Mouse (Mus musculus): ENCODE measurements at regions not wholly inside any gene's neighbourhood (a gene's known extent, or its start where the extent isn't known, plus 50 kb on each side); places are given as distances from the start of the nearest gene placed in this dataset.

DNA sequence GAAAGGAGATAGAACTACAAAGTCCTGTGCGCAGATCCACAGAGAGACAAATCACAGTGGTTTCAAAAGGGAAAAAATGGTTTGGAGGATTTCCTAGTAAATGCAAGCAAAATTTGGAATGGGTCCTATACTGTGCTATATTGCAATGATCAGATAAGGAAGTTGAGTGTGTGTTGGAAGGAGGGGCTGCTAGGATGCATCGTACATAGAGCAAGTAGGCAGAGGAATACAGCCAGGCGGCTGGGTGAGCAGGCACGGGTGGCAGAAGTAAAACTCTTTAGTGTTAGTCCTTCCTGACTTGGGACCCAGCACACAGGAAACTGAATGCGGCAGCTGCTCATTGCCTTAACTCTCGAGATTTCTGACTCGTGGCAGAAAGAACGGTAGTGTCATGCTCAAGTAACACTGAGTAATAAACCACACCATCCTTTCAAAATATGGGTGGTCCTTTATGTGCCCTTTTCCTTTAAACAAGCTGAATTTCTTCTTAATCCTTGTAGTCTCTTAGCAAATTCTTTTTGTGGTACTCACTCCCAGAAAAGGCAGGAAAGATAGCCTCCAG lies 87.0 kb upstream of the Itprid2 start:
- DNase-seq = no peak

DNA sequence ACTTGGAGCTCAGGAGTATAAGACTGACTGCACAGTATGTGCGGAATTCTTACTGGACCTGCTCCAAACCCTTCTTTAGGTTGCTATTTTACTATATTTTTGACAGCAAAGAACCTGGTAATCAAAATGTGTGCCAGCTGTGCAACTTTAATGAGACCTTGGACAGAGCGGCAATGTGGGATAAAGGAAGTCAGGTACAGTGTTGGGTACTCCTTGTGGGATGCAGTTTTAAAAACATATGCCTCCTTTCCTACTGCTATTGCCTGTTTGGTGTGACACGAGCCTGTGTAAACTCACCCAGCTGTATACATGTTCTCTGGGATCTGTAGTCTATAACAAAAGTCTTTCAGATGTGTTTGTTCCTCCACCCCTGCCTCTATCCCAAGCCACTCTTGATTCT lies 85.4 kb upstream of the Itprid2 start:
- no peak for DNase-seq

DNA sequence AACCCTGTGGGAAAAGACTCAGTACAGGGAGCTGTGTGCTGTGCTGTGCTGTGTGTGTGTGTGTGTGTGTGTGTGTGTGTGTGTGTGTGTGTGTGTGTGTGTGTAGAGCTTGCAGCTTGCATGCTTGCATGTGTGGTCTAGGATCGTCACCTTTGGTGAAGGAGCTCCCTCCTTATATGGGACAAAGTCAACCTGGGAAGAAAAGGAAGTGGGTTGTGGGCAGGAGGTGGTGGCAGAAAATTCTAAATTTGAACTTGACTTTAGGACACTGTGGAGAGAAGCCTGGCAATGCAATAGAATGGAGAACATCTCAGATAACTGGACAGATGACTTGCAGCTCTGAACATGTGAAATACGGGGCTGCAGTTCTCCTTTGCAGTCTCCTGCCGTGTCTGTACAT lies 84.7 kb upstream of the Itprid2 start:
- no peak for DNase-seq

DNA sequence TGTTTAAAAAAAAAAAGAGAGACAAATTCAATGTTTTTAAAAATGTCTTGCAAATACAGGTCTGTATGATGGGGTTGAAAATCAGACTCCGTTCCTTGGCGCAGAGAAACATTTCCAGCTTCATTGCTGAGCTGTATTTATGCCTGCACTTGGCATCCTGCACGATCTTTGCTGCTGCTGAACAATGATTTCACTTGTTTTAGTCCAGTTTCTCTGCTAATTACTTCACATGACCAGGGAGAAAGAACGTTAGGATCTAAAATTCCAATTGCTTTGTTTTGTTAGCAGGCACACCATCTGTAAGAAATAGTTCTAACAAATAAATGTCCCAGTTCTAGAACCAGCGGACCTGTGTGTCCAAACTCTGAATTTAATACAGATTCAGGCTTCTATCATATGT lies 82.7 kb upstream of the Itprid2 start:
- DNase-seq = no peak

DNA sequence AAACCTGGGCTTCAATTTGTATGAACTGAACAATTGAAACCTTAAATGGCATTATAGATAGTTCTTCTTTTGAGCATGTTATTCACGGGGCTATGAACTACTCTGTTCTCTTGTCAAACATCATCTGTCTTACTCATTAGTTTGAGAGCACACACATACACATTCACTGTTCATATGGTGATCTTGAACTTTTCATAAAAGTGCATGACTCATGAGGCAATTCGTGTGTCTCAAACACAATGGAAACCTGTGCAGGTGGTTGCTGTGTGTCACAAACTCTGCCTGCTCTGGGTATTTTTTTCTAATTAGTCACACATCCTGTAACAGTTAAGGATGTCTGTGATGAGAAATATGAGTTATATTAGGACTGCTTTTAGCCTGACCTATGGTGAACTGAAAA lies 79.8 kb upstream of the Itprid2 start:
- no peak for DNase-seq

DNA sequence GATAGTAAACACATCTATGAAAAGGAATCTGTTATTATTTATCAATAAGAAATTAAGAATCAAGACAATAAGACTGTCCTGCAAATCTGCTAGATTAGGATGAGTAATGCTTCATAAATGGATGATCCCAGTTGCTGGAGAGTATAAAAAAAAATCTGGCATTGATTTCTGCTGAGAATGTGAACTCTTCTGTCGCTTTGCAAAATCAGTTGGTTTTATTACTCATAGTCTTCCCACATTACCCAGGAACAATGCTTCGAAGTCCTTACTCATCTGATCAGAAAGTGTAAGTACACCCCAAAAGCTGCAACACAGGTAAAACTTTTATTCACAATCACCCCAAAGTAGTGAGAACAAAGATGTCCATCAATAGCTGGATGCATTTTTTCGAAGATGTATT lies 77.8 kb upstream of the Itprid2 start:
- no peak for DNase-seq

DNA sequence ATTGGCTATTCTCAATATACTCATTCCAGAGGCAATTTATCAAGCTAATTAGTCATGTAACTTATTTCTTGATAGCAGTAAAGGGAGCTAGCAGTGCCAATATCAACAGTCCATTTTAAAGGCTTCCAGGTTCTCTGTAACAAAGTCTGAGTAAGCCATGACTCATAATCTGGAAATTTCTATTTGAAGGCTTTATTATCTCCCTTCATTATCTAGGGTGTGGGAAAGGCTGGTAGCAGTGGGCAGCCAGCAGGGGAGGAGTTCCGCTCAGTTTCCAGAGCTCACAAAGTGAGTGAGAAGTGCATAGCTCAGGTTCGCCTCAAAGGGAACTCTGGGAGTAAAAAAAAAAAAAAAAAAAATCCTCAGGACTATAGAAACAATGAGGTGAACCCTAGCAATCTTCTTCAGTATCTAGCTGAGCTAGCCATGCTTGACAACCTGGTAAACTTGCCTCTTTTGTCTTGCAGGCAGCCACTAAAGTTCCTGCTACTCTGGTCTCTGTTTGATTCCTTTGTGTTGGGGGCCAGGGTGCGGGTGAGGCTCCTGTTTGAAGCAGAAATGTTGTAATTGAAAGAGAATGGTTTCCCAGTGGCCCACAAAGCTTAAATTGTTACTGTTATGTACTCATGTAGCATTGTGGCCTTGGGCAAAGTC lies 68.7 kb upstream of the Itprid2 start:
- DNase-seq = no peak

DNA sequence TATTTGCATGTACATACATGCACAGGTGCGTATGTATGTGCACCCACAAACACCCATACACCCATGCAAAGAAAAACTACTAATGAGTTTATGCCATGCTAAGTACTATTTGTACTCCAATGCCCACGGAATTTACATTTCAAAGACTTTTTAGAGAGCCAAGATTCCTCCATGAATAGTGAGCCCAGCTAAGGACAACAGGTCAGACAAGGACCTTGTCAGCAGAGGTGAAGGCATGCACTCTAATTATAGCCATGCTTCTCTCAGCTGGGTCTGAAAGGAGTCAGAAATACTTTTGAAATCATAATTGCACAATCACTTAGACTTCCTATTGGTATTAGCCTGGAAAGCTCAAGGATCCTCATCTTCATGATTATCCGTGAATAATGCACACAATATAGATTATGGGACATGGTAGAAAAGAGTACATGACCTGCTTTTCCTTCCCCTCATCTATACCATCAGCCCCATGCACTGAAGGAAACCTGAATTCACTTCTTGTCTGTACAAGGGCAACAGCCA lies 67.7 kb upstream of the Itprid2 start:
- DNase-seq = no peak

DNA sequence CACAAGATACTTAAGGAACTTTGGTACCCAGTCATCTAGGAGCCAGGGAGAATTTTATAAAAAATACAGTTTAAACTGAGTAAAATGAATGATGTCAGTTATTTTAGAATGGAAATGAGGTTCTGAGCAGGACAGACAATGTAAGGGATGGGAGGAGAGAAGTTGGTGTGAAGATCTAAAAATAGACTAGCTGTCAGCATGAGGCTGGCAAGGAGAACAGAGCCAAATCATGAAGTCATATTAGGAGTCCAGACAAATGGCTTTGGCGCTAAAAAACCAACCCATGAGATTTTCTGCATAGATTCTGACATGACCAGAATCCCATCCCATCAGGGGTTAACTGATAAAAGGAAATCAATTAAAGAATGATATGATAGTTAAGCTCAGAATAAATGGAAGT lies 65.5 kb upstream of the Itprid2 start:
- no peak for DNase-seq

DNA sequence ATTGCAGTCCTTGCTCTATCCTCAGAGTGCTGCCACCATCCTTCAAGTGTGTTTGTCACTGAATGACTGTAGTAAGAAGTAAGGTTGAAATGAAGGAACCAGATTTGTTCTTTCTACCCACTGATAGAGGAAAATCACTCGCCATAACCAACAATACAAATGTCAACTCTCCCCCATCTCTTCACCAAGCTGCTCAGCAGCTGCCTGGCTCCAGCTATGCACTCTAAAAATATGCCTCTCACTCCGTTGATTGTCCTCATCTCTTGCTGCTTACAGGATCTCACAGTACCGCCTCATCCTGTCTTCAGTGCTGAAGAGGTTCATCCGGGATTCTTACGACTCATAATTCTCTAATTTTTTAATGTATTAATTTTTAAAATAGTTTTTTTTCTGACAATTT lies 63.2 kb upstream of the Itprid2 start:
- DNase-seq = no peak

DNA sequence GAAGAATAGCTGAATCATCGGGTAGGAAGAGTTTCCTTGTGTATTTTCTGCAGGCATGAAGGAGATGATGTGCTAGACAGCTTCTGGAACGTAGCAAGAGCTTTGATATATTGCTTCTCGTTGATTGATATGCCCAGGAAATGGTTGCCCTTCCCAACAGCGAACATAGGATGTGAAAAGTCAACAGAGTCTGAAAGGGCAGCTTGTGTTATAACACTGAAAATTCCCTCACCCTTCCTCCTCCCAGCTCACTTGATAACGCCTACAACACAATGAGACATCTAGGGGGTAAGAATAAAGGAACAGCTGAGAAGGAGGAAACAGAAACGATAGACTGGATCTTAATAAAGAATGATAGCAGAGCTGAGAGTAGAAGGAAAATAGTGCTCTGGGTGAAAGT lies 60.1 kb upstream of the Itprid2 start:
- DNase-seq = no peak

DNA sequence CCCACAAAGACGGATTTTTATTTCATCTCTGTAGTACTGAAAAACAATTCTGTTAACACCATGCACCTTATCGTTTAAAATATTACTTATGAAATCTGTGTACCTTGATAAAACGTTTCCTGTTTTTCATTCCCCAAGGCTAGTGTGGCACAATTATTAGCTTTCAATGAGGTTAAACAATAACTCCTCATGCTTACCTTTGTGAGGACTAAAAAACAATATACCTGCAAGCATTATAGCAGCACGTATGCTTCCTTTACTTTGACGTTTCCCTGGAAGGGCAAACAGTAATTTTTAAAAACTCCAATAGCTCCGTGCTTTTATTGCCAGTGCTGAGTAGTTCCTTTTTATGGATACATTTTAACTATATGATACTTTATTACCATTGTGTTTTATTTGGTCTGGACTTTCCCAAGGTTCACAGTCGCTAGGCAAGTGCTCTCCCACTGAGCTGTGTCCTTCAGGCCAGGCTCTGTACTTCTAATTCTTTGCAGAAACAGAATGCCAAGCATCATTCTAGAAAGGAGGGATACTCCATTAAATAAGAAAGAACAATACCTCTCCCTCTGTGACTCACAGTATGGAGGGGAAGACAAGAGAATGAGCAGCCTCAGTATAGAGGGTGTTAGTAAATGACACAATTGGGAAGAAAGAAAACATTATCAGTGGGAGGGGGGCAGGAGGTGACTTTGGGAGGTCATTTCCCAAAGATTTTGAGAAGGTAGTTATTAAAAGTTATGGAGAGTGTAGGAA lies 50.0 kb upstream of the Itprid2 start:
- DNase-seq = no peak

Data from kidney, postnatal 14 days (tissue).